Mouse (Mus musculus) heart, postnatal 10 days (tissue): ENCODE data around the gene Kcnj1. TPM values are rescaled to one million over a fixed set of nuclear protein-coding genes. Genes with fewer than 3 reads are reported as not detected.

Experiments used
- DNase-seq, 2 experiments: peaks; one replicate each; pipeline ENCODE4 v3.0.0; 2021
- intact Hi-C: fragments of 180-260 bp; cut with DNase I; formaldehyde crosslinking; loops from one replicate; pipeline ENCODE4 v1.15.1; 2025
- total RNA-seq, 2 experiments: library from RNA; stranded (reverse); gene quantifications; 2 replicates each; pipeline ENCODE4 v1.2.3; 2021

The Kcnj1 gene
- total RNA-seq, 2 experiments from 2014 or later = not detected

- intact Hi-C loops = no loop called here
- no peak for DNase-seq
Measured at GRCm38 (mm10) chr9:32392716-32393115, 20.4 kb downstream of the Kcnj1 start.

GRCm38 (mm10) chr9:32394761-32395161 is 22.5 kb downstream of the Kcnj1 start:
- intact Hi-C loops = no loop called here
- no peak for DNase-seq

GRCm38 (mm10) chr9:32400212-32400611 is 27.9 kb downstream of the Kcnj1 start:
- no peak for DNase-seq
- intact Hi-C loops = loop anchor here (5.0 kb wide), 1 partner anchor 682 kb away; no protein-coding TSS in a partner anchor

- intact Hi-C loops = loop anchor here (5.0 kb wide), 1 partner anchor 682 kb away; no protein-coding TSS in a partner anchor
- peak; percentile 59 to 72 for DNase-seq
Measured at GRCm38 (mm10) chr9:32400662-32401161, 28.4 kb downstream of the Kcnj1 start.

GRCm38 (mm10) chr9:32405191-32405925 is 33.1 kb downstream of the Kcnj1 start:
- DNase-seq = peak; percentile 77 to 84
- intact Hi-C loops = loop anchor here (1.0 to 5.0 kb wide), 6 partner anchors 137 to 842 kb away; partner anchors contain the start of gene Fli1

- no peak for DNase-seq
- intact Hi-C loops = loop anchor here (5.0 kb wide), 3 partner anchors 134 to 534 kb away; partner anchors contain the start of gene Fli1
Measured at GRCm38 (mm10) chr9:32408730-32409059, 36.4 kb downstream of the Kcnj1 start.

GRCm38 (mm10) chr9:32409060-32409961 is 37.0 kb downstream of the Kcnj1 start:
- peak; percentile 37 to 54 for DNase-seq
- intact Hi-C loops = loop anchor here (5.0 kb wide), 3 partner anchors 133 to 533 kb away; partner anchors contain the start of gene Fli1

- intact Hi-C loops = no loop called here
- DNase-seq = peak in 1 of 2 experiments; percentile 38
Measured at GRCm38 (mm10) chr9:32410671-32411070, 38.4 kb downstream of the Kcnj1 start.

- intact Hi-C loops = no loop called here
Measured at GRCm38 (mm10) chr9:32411507-32411906, 39.2 kb downstream of the Kcnj1 start.

GRCm38 (mm10) chr9:32412836-32413580 is 40.7 kb downstream of the Kcnj1 start:
- no peak for DNase-seq
- intact Hi-C loops = no loop called here

More at GRCm38 (mm10) chr9:32411507-32411906, 39.2 kb downstream of the Kcnj1 start:
- DNase-seq = no peak

- intact Hi-C loops = no loop called here
- DNase-seq = no peak
Measured at GRCm38 (mm10) chr9:32414956-32415355, 42.7 kb downstream of the Kcnj1 start.

- intact Hi-C loops = no loop called here
- no peak for DNase-seq
Measured at GRCm38 (mm10) chr9:32415952-32416351, 43.7 kb downstream of the Kcnj1 start.

GRCm38 (mm10) chr9:32417466-32418116 is 45.3 kb downstream of the Kcnj1 start:
- intact Hi-C loops = no loop called here
- DNase-seq = peak in 1 of 2 experiments; percentile 31

- intact Hi-C loops = no loop called here
- DNase-seq = no peak
Measured at GRCm38 (mm10) chr9:32420711-32421110, 48.4 kb downstream of the Kcnj1 start.

- intact Hi-C loops = no loop called here
- no peak for DNase-seq
Measured at GRCm38 (mm10) chr9:32425321-32425720, 53.0 kb downstream of the Kcnj1 start.

- intact Hi-C loops = no loop called here
- no peak for DNase-seq
Measured at GRCm38 (mm10) chr9:32431061-32431460, 58.8 kb downstream of the Kcnj1 start.

GRCm38 (mm10) chr9:32434241-32435213 is 62.2 kb downstream of the Kcnj1 start:
- peak; percentile 40 to 44 for DNase-seq
- intact Hi-C loops = no loop called here

GRCm38 (mm10) chr9:32443115-32443514 is 70.8 kb downstream of the Kcnj1 start:
- no peak for DNase-seq

GRCm38 (mm10) chr9:32443817-32444216 is 71.5 kb downstream of the Kcnj1 start:
- peak; percentile 66 to 70 for DNase-seq
- intact Hi-C loops = no loop called here

More at GRCm38 (mm10) chr9:32443115-32443514, 70.8 kb downstream of the Kcnj1 start:
- intact Hi-C loops = no loop called here
